Mouse (Mus musculus) forebrain, embryonic 14.5 days (tissue): ENCODE measurements around the gene Ndufb2. TPM values are rescaled to one million over a fixed set of nuclear protein-coding genes. Genes with fewer than 3 reads are reported as not detected.

ENCODE experiments used
- ATAC-seq: fragments of 200-750 bp; cut with Nextera tagmentation; 2 replicates; pipeline ENCODE4 v1.8.0; 2017; ENCODE audit warnings: mild to moderate bottlenecking, moderate library complexity
- DNase-seq: peaks from one replicate; pipeline ENCODE4 v3.0.0-alpha.2; 2015; ENCODE audit warnings: low spot score
- H3K27ac ChIP-seq: fragments of 300-500 bp; sonication (generic); 2 replicates; pipeline ENCODE4 v1.5.1; 2014; ENCODE audit warnings: low read depth, mild to moderate bottlenecking, control low read depth, low read length, moderate library complexity
- H3K27me3 ChIP-seq: fragments of 300-500 bp; sonication (generic); replicated peaks from 2 replicates; pipeline ENCODE4 v1.6.1; 2014; ENCODE audit warnings: low read length, control low read depth, mixed read lengths; ENCODE audit not compliant: control insufficient read depth, insufficient read depth
- H3K36me3 ChIP-seq: fragments of 300-500 bp; sonication (generic); 2 replicates; pipeline ENCODE4 v1.6.1; 2014; ENCODE audit warnings: low read length, control low read depth; ENCODE audit not compliant: control insufficient read depth, insufficient read depth
- H3K4me1 ChIP-seq: fragments of 300-500 bp; sonication (generic); 2 replicates; pipeline ENCODE4 v1.6.1; 2014; ENCODE audit warnings: antibody characterized with exemption, low read length, control low read depth; ENCODE audit not compliant: control insufficient read depth, insufficient read depth
- H3K4me2 ChIP-seq: fragments of 300-500 bp; sonication (generic); 2 replicates; pipeline ENCODE4 v1.6.1; 2014; ENCODE audit warnings: mild to moderate bottlenecking, control low read depth, low read length
- H3K4me3 ChIP-seq: fragments of 300-500 bp; sonication (generic); 2 replicates; pipeline ENCODE4 v1.5.1; 2014; ENCODE audit warnings: low read depth, low read length, control low read depth
- H3K9ac ChIP-seq: fragments of 300-500 bp; sonication (generic); 2 replicates; pipeline ENCODE4 v1.6.1; 2014; ENCODE audit warnings: mild to moderate bottlenecking, low read length, control low read depth, moderate library complexity
- H3K9me3 ChIP-seq: fragments of 300-500 bp; sonication (generic); replicated peaks from 2 replicates; pipeline ENCODE4 v1.6.1; 2016; ENCODE audit warnings: low read length, control low read depth, mixed read lengths; ENCODE audit not compliant: control insufficient read depth
- WGBS: fragments of 180-500 bp; shearing (Covaris S2); extraction: QIAGEN DNeasy Blood & Tissue Kit; methylation state at CpG from one replicate; pipeline ENCODE4 v1.1.7; 2014; 5-methylcytosine and 5-hydroxymethylcytosine counted together
- polyA plus RNA-seq: library from polyadenylated mRNA; unstranded; fragments of >200 nt; fragmentation: Nextera tagmentation; extraction: Ambion mirVana; gene quantifications from 2 replicates; pipeline ENCODE4 v1.2.1, GENCODE M21; 2014

The Ndufb2 gene
- polyA plus RNA-seq, 1 experiment from 2014 or later, result 423 TPM

DNA sequence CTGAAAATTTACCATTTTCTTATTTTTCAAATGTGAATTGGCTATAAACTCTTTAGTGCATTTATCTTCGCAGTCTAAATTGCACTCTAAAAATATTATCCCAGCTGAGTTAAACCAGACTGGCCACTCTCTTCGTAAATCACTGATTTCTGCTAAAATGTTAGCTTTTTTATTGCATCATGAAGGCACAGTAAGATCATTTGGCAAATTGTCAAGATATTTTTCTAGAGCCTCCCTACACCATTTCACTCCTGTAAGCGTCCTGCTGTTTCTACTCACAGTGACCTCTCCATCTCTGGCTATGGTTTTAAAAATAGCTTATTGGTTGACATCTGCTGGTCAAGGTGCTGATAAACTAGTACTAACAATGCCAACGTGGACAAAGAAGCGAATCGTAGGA lies 13.7 kb downstream of the Ndufb2 start:
- H3K4me1 ChIP-seq, result no peaks in the 10 kb centered on the region
- H3K27me3 ChIP-seq, result no peaks in the 10 kb centered on the region
- no peaks in the 10 kb centered on the region for H3K9me3 ChIP-seq
- H3K4me2 ChIP-seq, result no peak overlapping the region
- ATAC-seq, result no peak
- H3K27ac ChIP-seq, result no peak overlapping the region
- no peak overlapping the region for H3K4me3 ChIP-seq
- H3K9ac ChIP-seq, result no peak overlapping the region
- WGBS, result 92% methylated on average over 6 of the region's 6 CpGs
- H3K36me3 ChIP-seq, result peaks cover 31% of the 10 kb centered on the region
- DNase-seq, result no peak

DNA sequence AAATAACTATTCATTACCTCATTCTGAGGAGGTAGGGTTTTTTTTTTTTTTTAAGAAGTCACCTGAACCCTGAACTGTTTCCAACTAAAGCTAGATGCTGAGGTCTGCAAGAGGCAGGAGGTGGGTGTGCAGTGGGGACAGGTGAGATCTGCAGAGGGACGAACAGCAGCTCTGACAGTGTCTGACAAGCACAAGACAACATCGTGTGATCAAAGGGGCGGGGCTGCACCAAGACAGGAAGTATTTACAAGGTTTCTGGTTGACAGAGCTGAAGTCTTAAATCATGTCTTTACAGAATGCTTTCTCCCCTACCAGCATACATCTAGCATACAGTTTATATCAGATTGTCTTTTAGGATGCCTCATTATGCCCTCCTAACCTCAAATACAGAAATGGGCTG lies 14.5 kb downstream of the Ndufb2 start:
- ATAC-seq (no peak), DNase-seq (no peak)
- Histone ChIP-seq H3K9ac (no peak overlapping the region), H3K36me3 (peaks cover 30% of the 10 kb centered on the region), H3K27ac (no peak overlapping the region), H3K4me3 (no peak overlapping the region), H3K27me3 (no peaks in the 10 kb centered on the region), H3K4me2 (no peak overlapping the region), H3K9me3 (no peaks in the 10 kb centered on the region), H3K4me1 (no peaks in the 10 kb centered on the region)
- WGBS, result 75% methylated on average over 3 of the region's 3 CpGs

DNA sequence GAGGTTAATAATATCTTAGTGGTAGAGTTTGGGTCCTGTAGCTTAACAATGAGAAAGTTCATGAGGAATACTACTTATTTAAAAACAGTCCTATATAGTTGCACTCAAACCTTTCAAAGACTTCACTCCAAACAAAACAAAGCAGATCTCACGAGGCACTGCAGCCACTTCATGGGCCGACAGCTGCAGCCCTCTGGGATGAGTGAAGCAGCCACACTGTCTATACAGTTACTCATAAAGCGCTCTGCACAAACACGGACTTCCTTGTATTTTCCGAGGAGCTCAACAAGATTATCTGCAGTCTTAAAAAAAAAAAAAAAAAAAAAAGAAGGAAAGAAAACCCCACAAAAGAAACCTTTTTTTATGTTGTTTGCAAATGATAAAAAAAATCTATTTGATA lies 15.0 kb downstream of the Ndufb2 start:
- Histone ChIP-seq H3K4me1 (no peaks in the 10 kb centered on the region), H3K4me2 (no peak overlapping the region), H3K9ac (no peak overlapping the region), H3K27me3 (no peaks in the 10 kb centered on the region), H3K4me3 (no peak overlapping the region), H3K36me3 (peaks cover 27% of the 10 kb centered on the region), H3K27ac (no peak overlapping the region), H3K9me3 (no peaks in the 10 kb centered on the region)
- WGBS, result 79% methylated on average over 5 of the region's 5 CpGs
- ATAC-seq (no peak), DNase-seq (no peak)

DNA sequence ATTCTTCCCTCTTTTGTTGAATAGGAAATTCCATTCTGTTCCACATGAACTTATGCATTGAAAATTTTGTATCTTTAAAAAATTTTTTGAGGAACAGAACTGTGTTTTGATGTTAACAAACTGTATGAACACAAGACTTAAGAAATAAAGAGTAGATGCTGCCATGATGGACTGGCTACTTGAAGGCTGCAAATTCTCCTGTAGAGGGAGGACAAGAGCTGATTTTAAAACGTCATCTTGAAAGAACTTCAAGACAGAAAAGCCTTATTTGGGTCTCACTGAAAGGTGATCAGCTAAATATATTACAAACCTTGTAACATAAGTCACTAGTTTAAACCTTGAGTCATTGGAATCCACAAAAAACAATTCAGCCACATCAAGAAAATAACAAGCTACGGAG lies 17.8 kb downstream of the Ndufb2 start:
- no peaks in the 10 kb centered on the region for H3K9me3 ChIP-seq
- WGBS, result 66% methylated on average over 2 of the region's 2 CpGs
- no peak overlapping the region for H3K27ac ChIP-seq
- H3K9ac ChIP-seq, result no peak overlapping the region
- peak; percentile 22 for DNase-seq
- no peaks in the 10 kb centered on the region for H3K27me3 ChIP-seq
- H3K4me2 ChIP-seq, result no peak overlapping the region
- no peak for ATAC-seq
- no peaks in the 10 kb centered on the region for H3K4me1 ChIP-seq
- H3K4me3 ChIP-seq, result no peak overlapping the region
- peaks cover 36% of the 10 kb centered on the region for H3K36me3 ChIP-seq

DNA sequence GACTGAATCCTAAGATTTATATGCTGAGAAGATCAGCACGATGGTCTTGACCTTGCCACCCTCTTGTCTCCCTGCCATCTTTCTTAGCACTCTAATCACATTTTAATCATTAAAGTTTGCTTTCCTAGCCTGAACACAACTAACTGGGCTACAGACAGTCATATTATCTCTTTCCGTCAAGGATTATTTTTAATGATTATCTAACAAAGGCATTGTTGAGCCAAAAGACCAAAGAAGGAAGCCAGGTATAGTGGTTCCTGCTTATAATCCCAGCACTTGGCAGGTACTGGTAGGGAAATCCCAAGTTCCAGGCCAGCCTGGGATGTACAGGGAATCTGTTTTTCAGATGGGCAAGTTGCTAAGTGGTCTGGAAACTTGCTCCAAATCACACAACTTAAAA lies 18.9 kb downstream of the Ndufb2 start:
- 93% methylated on average over 2 of the region's 2 CpGs for WGBS
- H3K4me3 ChIP-seq, result no peak overlapping the region
- no peaks in the 10 kb centered on the region for H3K4me1 ChIP-seq
- ATAC-seq (no peak), DNase-seq (no peak)
- H3K36me3 ChIP-seq, result peaks cover 44% of the 10 kb centered on the region
- no peak overlapping the region for H3K27ac ChIP-seq
- H3K9me3 ChIP-seq, result no peaks in the 10 kb centered on the region
- H3K9ac ChIP-seq, result no peak overlapping the region
- H3K27me3 ChIP-seq, result no peaks in the 10 kb centered on the region
- no peak overlapping the region for H3K4me2 ChIP-seq

Other genes with a start within 250 kb of the Ndufb2 start
- gene Slc37a3, start 214.9 kb upstream of the Ndufb2 start, polyA plus RNA-seq, result 60.0 and 60.2 TPM in 2 replicates
- gene Rab19, start 211.4 kb upstream of the Ndufb2 start, polyA plus RNA-seq, result 0.22 and 0.32 TPM in 2 replicates
- 230 and 234 TPM in 2 replicates for gene Mkrn1, start 172.1 kb upstream of the Ndufb2 start, polyA plus RNA-seq
- 14.2 and 15.8 TPM in 2 replicates for gene Dennd2a, start 34.7 kb upstream of the Ndufb2 start, polyA plus RNA-seq
- gene Adck2, start 18.7 kb upstream of the Ndufb2 start, polyA plus RNA-seq, result 30.4 and 31.5 TPM in 2 replicates
- gene Gm42420, start 6.8 kb upstream of the Ndufb2 start, polyA plus RNA-seq, result 1.3 TPM in 1 of 2 replicates, not detected in the other
- 13.4 and 16.9 TPM in 2 replicates for gene Braf, start 132.9 kb downstream of the Ndufb2 start, polyA plus RNA-seq
- gene Mrps33, start 218.4 kb downstream of the Ndufb2 start, polyA plus RNA-seq, result 245 and 262 TPM in 2 replicates